Mouse (Mus musculus): ENCODE measurements around the gene Timm23.

GRCm38 (mm10) chr14:32201791-32202451, at the start of gene Timm23, which contains the start of gene Parg:
- TF ChIP-seq CHD2 (IDR thresholded peaks at IDR 0.05; ENCODE audit: low read depth, low read length) (no peak), ZC3H11A (IDR thresholded peaks at IDR 0.05; ENCODE audit: borderline replicate concordance, low read depth, low read length) (no peak), HCFC1 (IDR thresholded peaks at IDR 0.05; ENCODE audit: borderline replicate concordance, insufficient read depth, low read length) (peak; percentile 21; the same call in 1 of the 2 replicates), MAFK (IDR thresholded peaks at IDR 0.05; ENCODE audit: insufficient read depth, low read depth, low read length) (no peak)

All from ES-E14 (cell line).